Mouse (Mus musculus) forebrain, postnatal 0 days (tissue): ENCODE data around the gene Prpf31. TPM values are rescaled to one million over a fixed set of nuclear protein-coding genes. Genes with fewer than 3 reads are reported as not detected.
"Not testable (repeated sequence)": the region's sequence is repeated elsewhere in the genome, so short reads cannot be mapped to it uniquely, and the experiment has no call there.

ENCODE experiments used
- ATAC-seq: fragments of 200-750 bp; cut with Nextera tagmentation; 2 replicates; pipeline ENCODE4 v1.8.0; 2017; ENCODE audit warnings: mild to moderate bottlenecking, moderate library complexity
- DNase-seq: peaks from one replicate; pipeline ENCODE4 v3.0.0-alpha.2; 2015
- H3K27ac ChIP-seq: fragments of 300-500 bp; sonication (generic); 2 replicates; pipeline ENCODE4 v1.5.1; 2014; ENCODE audit warnings: low read depth, mild to moderate bottlenecking, antibody characterized with exemption, low read length, moderate library complexity, mixed read lengths
- H3K27me3 ChIP-seq: fragments of 300-500 bp; sonication (generic); 2 replicates; pipeline ENCODE4 v1.6.1; 2014; ENCODE audit warnings: mild to moderate bottlenecking, low read length, mixed read lengths; ENCODE audit not compliant: insufficient read depth
- H3K36me3 ChIP-seq: fragments of 300-500 bp; sonication (generic); 2 replicates; pipeline ENCODE4 v1.6.1; 2014; ENCODE audit warnings: mild to moderate bottlenecking, moderate library complexity; ENCODE audit not compliant: insufficient read depth
- H3K4me1 ChIP-seq: fragments of 300-500 bp; sonication (generic); 2 replicates; pipeline ENCODE4 v1.6.1; 2014; ENCODE audit warnings: antibody characterized with exemption; ENCODE audit not compliant: insufficient read depth
- H3K4me2 ChIP-seq: fragments of 300-500 bp; sonication (generic); 2 replicates; pipeline ENCODE4 v1.6.1; 2014; ENCODE audit warnings: low read depth, mild to moderate bottlenecking, moderate library complexity
- H3K4me3 ChIP-seq: fragments of 300-500 bp; sonication (generic); 2 replicates; pipeline ENCODE4 v1.5.1; 2014; ENCODE audit warnings: low read depth, low read length, mixed read lengths
- H3K9ac ChIP-seq: fragments of 300-500 bp; sonication (generic); 2 replicates; pipeline ENCODE4 v1.6.1; 2014; ENCODE audit warnings: mild to moderate bottlenecking
- H3K9me3 ChIP-seq: fragments of 300-500 bp; sonication (generic); 2 replicates; pipeline ENCODE4 v1.6.1; 2016; ENCODE audit warnings: low read length
- CTCF ChIP-seq: sonication (generic); IDR thresholded peaks from 2 replicates; pipeline ENCODE4 v1.5.1; 2016; ENCODE audit warnings: antibody characterized with exemption, control low read depth, low read depth
- WGBS: fragments of 180-500 bp; shearing (Covaris S2); extraction: QIAGEN DNeasy Blood & Tissue Kit; methylation state at CpG from one replicate; pipeline ENCODE4 v1.1.7; 2014; 5-methylcytosine and 5-hydroxymethylcytosine counted together
- polyA plus RNA-seq: library from polyadenylated mRNA; unstranded; fragments of >200 nt; fragmentation: Nextera tagmentation; extraction: Ambion mirVana; gene quantifications from 2 replicates; pipeline ENCODE4 v1.2.1, GENCODE M21; 2015
- total RNA-seq: library from RNA; depleted of rRNA; stranded (reverse); fragments of >200 nt; gene quantifications from 2 replicates; pipeline ENCODE4 v1.2.3, GENCODE M21; 2014

The Prpf31 gene
- total and polyA plus RNA-seq, 2 experiments from 2014 or later: 63.5 to 77.8 TPM

DNA sequence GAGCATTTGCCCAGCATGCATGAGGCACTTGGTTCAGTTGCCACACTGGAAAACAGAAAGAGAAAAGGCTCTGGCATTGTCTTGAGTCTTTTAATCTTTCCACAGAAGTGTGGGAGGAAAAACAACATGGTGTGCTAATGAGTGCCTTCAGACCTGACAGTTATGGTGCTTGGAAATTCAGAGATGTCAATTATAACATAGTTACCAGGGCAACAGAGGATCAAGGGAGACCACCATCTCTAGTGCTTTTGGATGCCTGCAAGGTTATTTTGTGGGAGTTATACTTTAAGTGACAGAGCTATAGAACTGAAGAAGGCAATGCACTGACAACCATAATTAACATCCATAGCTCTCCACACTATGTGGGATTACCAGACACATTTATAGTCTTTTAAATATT is 35.9 kb upstream of the Prpf31 start:
- Histone ChIP-seq H3K4me3 (no peak overlapping the region), H3K27ac (no peak overlapping the region), H3K9me3 (no peaks in the 10 kb centered on the region), H3K4me1 (no peaks in the 10 kb centered on the region), H3K27me3 (no peaks in the 10 kb centered on the region), H3K36me3 (no peaks in the 10 kb centered on the region), H3K4me2 (no peak overlapping the region), H3K9ac (no peak overlapping the region)
- no peak for TF ChIP-seq CTCF
- DNase-seq (peak; percentile 16), ATAC-seq (peak; percentile 91)

DNA sequence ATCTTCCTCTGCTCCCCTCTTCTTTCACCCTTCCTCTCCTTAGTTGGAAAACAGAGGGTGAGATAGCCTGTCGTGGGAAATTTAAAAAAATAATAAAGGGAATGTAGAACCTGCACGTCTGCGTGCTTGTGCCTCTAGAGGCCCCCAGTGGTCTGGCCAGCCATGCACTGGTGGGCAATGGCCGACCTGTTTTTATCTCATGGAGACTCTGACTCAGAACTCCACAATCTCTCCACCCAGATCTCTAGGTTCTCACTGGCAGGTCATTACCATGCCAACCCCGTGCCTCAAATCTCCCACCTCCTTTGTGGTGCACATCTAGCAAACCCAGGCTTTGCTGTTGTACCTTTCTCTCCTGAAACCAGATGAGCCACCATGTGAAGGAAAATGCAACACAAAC is 35.1 kb upstream of the Prpf31 start:
- Histone ChIP-seq H3K4me2 (no peak overlapping the region), H3K9me3 (no peaks in the 10 kb centered on the region), H3K27me3 (no peaks in the 10 kb centered on the region), H3K9ac (no peak overlapping the region), H3K4me1 (no peaks in the 10 kb centered on the region), H3K27ac (no peak overlapping the region), H3K4me3 (no peak overlapping the region), H3K36me3 (no peaks in the 10 kb centered on the region)
- TF ChIP-seq CTCF: no peak
- 21% methylated on average over 5 of the region's 5 CpGs for WGBS
- DNase-seq (no peak), ATAC-seq (no peak)

DNA sequence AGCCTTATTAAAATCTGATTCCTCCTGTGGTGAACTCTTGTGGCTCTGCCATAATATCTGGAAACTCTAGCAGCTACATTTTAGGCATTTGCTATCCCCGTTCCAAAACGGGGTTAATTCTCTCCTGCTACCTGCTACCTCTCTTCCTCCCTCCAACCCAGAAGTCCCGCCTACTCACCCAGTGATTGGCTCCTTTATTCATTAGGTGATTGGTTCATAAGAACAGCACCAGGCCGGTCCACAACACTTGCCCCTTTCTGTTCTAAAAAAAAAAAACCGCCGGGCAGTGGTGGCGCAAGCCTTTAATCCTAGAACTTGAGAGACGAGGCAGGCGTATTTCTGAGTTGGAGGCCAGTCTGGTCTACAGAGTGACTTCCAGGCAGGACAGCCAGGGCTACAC is 34.6 kb upstream of the Prpf31 start:
- Histone ChIP-seq H3K27ac (no peak overlapping the region), H3K4me3 (no peak overlapping the region), H3K36me3 (no peaks in the 10 kb centered on the region), H3K4me2 (no peak overlapping the region), H3K27me3 (no peaks in the 10 kb centered on the region), H3K9me3 (no peaks in the 10 kb centered on the region), H3K4me1 (no peaks in the 10 kb centered on the region), H3K9ac (no peak overlapping the region)
- no peak for TF ChIP-seq CTCF
- 18% methylated on average over 9 of the region's 9 CpGs for WGBS
- DNase-seq (no peak), ATAC-seq (no peak)

DNA sequence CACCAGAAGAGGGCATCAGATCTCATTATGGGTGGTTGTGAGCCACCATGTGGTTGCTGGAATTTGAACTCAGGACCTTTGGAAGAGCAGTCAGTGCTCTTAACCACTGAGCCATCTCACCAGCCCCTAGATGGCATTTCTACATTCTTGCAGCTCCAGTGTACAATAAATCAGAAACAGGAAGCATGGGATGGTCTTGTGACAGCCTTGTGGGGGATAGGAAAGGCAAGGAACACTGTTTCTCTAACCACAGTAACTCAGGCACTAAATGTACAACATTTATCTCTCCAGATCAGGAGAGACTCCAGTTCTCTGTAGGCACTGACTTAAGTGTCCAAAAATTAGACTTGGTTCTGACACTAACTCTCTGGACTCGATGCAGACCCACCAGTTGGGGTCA is 32.0 kb upstream of the Prpf31 start:
- ATAC-seq, H3K36me3 ChIP-seq, H3K4me1 ChIP-seq, H3K4me3 ChIP-seq, H3K27ac ChIP-seq, DNase-seq, H3K9me3 ChIP-seq, H3K27me3 ChIP-seq, H3K9ac ChIP-seq, H3K4me2 ChIP-seq: not testable (repeated sequence)
- 59% methylated on average over 1 of the region's 1 CpGs for WGBS

DNA sequence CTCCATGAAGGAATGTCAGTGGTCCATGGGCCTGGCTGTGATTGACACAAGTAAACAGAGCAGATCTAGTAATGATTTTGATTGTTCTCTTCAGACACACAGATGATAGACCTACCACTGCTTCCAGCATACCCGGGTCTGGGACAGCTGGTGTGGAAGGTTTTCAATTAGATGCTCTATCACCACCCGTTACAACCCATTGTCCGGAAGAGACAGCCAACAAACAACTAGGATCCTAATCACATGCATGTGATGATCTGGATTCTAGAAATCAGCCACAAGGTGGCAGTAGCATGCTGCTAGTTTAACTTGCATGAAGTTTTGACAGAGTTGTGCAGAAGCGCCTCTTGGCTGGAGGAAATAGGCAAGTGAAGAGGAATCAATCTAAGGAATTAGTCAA is 28.7 kb upstream of the Prpf31 start:
- Histone ChIP-seq H3K27me3 (no peaks in the 10 kb centered on the region), H3K36me3 (no peaks in the 10 kb centered on the region), H3K4me2 (no peak overlapping the region), H3K9ac (no peak overlapping the region), H3K4me3 (no peak overlapping the region), H3K4me1 (no peaks in the 10 kb centered on the region), H3K9me3 (no peaks in the 10 kb centered on the region), H3K27ac (no peak overlapping the region)
- ATAC-seq (peak; percentile 78), DNase-seq (peak; percentile 87)
- peak; percentile 91 for TF ChIP-seq CTCF
- 5% methylated on average over 4 of the region's 4 CpGs for WGBS

DNA sequence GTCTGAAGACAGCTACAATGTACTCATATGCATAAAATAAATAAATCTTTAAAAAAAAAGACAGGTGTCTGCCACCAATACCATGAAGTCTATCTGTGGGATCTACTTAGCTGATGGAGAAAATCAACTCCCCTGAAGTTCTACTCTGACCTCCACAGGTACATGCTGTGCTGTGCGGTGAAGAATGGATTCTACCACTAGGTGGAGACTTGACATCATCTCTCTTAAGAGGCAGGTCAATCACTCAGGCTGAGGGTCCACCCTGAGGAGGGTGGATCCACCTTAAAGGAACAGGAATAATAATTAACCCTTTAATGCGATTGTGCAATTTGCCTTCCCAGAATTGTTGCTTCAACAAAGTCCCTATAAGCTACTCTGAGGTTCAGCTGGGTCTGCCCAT is 23.0 kb upstream of the Prpf31 start:
- no peak overlapping the region for H3K27ac ChIP-seq
- no peak overlapping the region for H3K4me3 ChIP-seq
- DNase-seq (no peak), ATAC-seq (no peak)
- H3K4me1 ChIP-seq: no peaks in the 10 kb centered on the region
- WGBS: 21% methylated on average over 2 of the region's 2 CpGs
- no peak overlapping the region for H3K4me2 ChIP-seq
- H3K9ac ChIP-seq: no peak overlapping the region
- peak; percentile 56 for TF ChIP-seq CTCF
- no peaks in the 10 kb centered on the region for H3K9me3 ChIP-seq
- H3K36me3 ChIP-seq: no peaks in the 10 kb centered on the region
- H3K27me3 ChIP-seq: no peaks in the 10 kb centered on the region

DNA sequence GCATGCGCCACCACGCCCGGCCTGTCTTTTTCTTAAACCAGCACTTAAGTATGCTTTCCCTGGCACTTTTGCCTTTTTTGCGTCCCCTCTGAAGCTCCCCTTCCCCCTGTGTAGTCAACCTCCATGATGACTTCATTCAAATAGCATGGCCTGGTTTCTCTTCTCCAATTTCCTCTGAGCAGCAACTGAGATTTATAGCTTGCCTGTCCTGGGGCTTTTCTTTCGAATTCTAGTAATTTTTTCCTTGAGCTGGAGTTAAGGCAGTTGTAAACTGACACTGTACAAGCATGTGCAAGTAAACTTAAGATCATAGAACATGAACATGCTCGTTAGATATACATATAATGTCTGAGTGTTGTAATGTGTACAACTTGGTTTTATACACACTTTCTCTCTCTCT is 22.4 kb upstream of the Prpf31 start:
- Histone ChIP-seq H3K9ac (no peak overlapping the region), H3K4me1 (no peaks in the 10 kb centered on the region), H3K36me3 (no peaks in the 10 kb centered on the region), H3K4me2 (no peak overlapping the region), H3K27ac (no peak overlapping the region), H3K4me3 (no peak overlapping the region), H3K27me3 (no peaks in the 10 kb centered on the region), H3K9me3 (no peaks in the 10 kb centered on the region)
- no peak for ATAC-seq
- 89% methylated on average over 6 of the region's 6 CpGs for WGBS
- TF ChIP-seq CTCF: no peak
- DNase-seq: no peak

DNA sequence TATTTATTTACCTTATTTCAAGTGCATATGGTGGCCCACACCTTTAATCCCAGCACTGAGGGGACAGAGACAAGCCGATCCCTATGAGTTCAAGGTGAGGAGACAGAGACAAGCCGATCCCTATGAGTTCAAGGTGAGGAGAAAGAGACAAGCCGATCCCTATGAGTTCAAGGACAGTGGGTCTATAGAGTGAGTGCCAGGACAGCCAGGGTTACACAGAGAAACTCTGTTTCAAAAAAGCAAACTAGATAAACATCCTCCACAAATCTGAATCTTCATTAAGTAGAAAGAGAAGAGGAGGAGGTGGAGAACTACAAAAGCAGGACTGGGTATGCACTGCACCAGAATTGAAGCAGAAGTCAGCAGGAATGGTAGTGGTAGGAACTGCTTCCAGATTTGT is 21.1 kb upstream of the Prpf31 start:
- no peak for ATAC-seq

More for the DNA sequence above, 21.1 kb upstream of the Prpf31 start:
- Histone ChIP-seq H3K36me3 (no peaks in the 10 kb centered on the region), H3K9ac (no peak overlapping the region), H3K27me3 (no peaks in the 10 kb centered on the region), H3K4me2 (no peak overlapping the region), H3K9me3 (no peaks in the 10 kb centered on the region), H3K4me3 (no peak overlapping the region), H3K27ac (no peak overlapping the region), H3K4me1 (no peaks in the 10 kb centered on the region)
- 91% methylated on average over 3 of the region's 3 CpGs for WGBS
- no peak for DNase-seq
- no peak for TF ChIP-seq CTCF
